Mouse (Mus musculus) spleen, postnatal 10 days (tissue): ENCODE data around the gene Gm17409.

Source experiments
- DNase-seq, 2 experiments: peaks; one replicate each; pipeline ENCODE4 v3.0.0; 2021 to 2022; ENCODE audit warnings: low spot score in 2 of 2

Gm17409 gene

GRCm38 (mm10) chr2:58484284-58484965, 14.5 kb downstream of the Gm17409 start:
- DNase-seq, result no peak

GRCm38 (mm10) chr2:58485152-58485551, 15.2 kb downstream of the Gm17409 start:
- DNase-seq, result no peak

GRCm38 (mm10) chr2:58485683-58486082, 15.8 kb downstream of the Gm17409 start:
- no peak for DNase-seq

GRCm38 (mm10) chr2:58486441-58487278, 16.7 kb downstream of the Gm17409 start:
- no peak for DNase-seq

- no peak for DNase-seq
These were observed 17.3 kb downstream of the Gm17409 start for GRCm38 (mm10) chr2:58487279-58487560.

- DNase-seq, result no peak
These were observed 18.5 kb downstream of the Gm17409 start for GRCm38 (mm10) chr2:58488404-58488803.

GRCm38 (mm10) chr2:58489275-58489674, 19.4 kb downstream of the Gm17409 start:
- DNase-seq, result no peak

- no peak for DNase-seq
These were observed 24.0 kb downstream of the Gm17409 start for GRCm38 (mm10) chr2:58493685-58494635.

GRCm38 (mm10) chr2:58495271-58495670, 25.4 kb downstream of the Gm17409 start:
- DNase-seq, result no peak

- DNase-seq, result no peak
These were observed 26.9 kb downstream of the Gm17409 start for GRCm38 (mm10) chr2:58496647-58497410.

GRCm38 (mm10) chr2:58505306-58506090, 35.6 kb downstream of the Gm17409 start:
- DNase-seq, result no peak

- no peak for DNase-seq
These were observed 40.3 kb downstream of the Gm17409 start for GRCm38 (mm10) chr2:58510192-58510591.

GRCm38 (mm10) chr2:58513212-58513611, 43.3 kb downstream of the Gm17409 start:
- no peak for DNase-seq

GRCm38 (mm10) chr2:58514489-58514888, 44.6 kb downstream of the Gm17409 start:
- DNase-seq, result no peak

GRCm38 (mm10) chr2:58516000-58516399, 46.1 kb downstream of the Gm17409 start:
- DNase-seq, result no peak

GRCm38 (mm10) chr2:58516920-58517319, 47.0 kb downstream of the Gm17409 start:
- no peak for DNase-seq

- DNase-seq, result no peak
These were observed 48.6 kb downstream of the Gm17409 start for GRCm38 (mm10) chr2:58518517-58518916.
